Mouse (Mus musculus): ENCODE measurements around the gene Med27.

Med27 gene

GRCm38 (mm10) chr2:29561468-29561867, 214.8 kb downstream of the Med27 start:
- no peak for DNase-seq (ENCODE audit: low spot score in 2 of 2)

GRCm38 (mm10) chr2:29563986-29564385, 217.4 kb downstream of the Med27 start:
- no peak for DNase-seq (ENCODE audit: low spot score in 2 of 2)

- no peak for DNase-seq (ENCODE audit: low spot score in 2 of 2)
Observed at GRCm38 (mm10) chr2:29565570-29566433, 219.2 kb downstream of the Med27 start.

GRCm38 (mm10) chr2:29571921-29572700, 225.5 kb downstream of the Med27 start:
- DNase-seq (ENCODE audit: low spot score in 2 of 2): no peak

- DNase-seq (ENCODE audit: low spot score in 2 of 2): no peak
Observed at GRCm38 (mm10) chr2:29572811-29573427, 226.3 kb downstream of the Med27 start.

- peak in 1 of 2 experiments; percentile 10 for DNase-seq (ENCODE audit: low spot score in 2 of 2)
Observed at GRCm38 (mm10) chr2:29573591-29573990, 227.0 kb downstream of the Med27 start.

GRCm38 (mm10) chr2:29574187-29574586, 227.6 kb downstream of the Med27 start:
- DNase-seq (ENCODE audit: low spot score in 2 of 2): no peak
